Mouse (Mus musculus) cerebellum, postnatal 4 days (tissue): ENCODE data around the gene Pkp4.

Source experiments
- DNase-seq, 2 experiments: peaks; one replicate each; pipeline ENCODE4 v3.0.0; 2022; ENCODE audit warnings: low spot score in 2 of 2, mixed read lengths in 1 of 2

Pkp4 gene

GRCm38 (mm10) chr2:59184107-59185064, 23.7 kb downstream of the Pkp4 start:
- DNase-seq, result no peak

GRCm38 (mm10) chr2:59186122-59186521, 25.5 kb downstream of the Pkp4 start:
- no peak for DNase-seq

GRCm38 (mm10) chr2:59186966-59187365, 26.3 kb downstream of the Pkp4 start:
- DNase-seq, result no peak

- DNase-seq, result no peak
Observed at GRCm38 (mm10) chr2:59188306-59188705, 27.7 kb downstream of the Pkp4 start.

GRCm38 (mm10) chr2:59189661-59190185, 29.1 kb downstream of the Pkp4 start:
- DNase-seq, result no peak

GRCm38 (mm10) chr2:59190186-59190585, 29.5 kb downstream of the Pkp4 start:
- DNase-seq, result no peak

GRCm38 (mm10) chr2:59191466-59191865, 30.8 kb downstream of the Pkp4 start:
- DNase-seq, result peak in 1 of 2 experiments; percentile 54

- DNase-seq, result no peak
Observed at GRCm38 (mm10) chr2:59193117-59193516, 32.5 kb downstream of the Pkp4 start.

GRCm38 (mm10) chr2:59197156-59197555, 36.5 kb downstream of the Pkp4 start:
- no peak for DNase-seq

- DNase-seq, result no peak
Observed at GRCm38 (mm10) chr2:59199476-59199976, 38.9 kb downstream of the Pkp4 start.

- DNase-seq, result no peak
Observed at GRCm38 (mm10) chr2:59200511-59200910, 39.9 kb downstream of the Pkp4 start.

GRCm38 (mm10) chr2:59202930-59203329, 42.3 kb downstream of the Pkp4 start:
- no peak for DNase-seq

GRCm38 (mm10) chr2:59203627-59204425, 43.2 kb downstream of the Pkp4 start:
- DNase-seq, result no peak

- DNase-seq, result no peak
Observed at GRCm38 (mm10) chr2:59205092-59205491, 44.4 kb downstream of the Pkp4 start.

GRCm38 (mm10) chr2:59206190-59206589, 45.5 kb downstream of the Pkp4 start:
- DNase-seq, result no peak

- no peak for DNase-seq
Observed at GRCm38 (mm10) chr2:59207240-59207639, 46.6 kb downstream of the Pkp4 start.

- no peak for DNase-seq
Observed at GRCm38 (mm10) chr2:59207725-59208124, 47.1 kb downstream of the Pkp4 start.

- no peak for DNase-seq
Observed at GRCm38 (mm10) chr2:59208276-59208675, 47.6 kb downstream of the Pkp4 start.

GRCm38 (mm10) chr2:59211051-59211450, 50.4 kb downstream of the Pkp4 start:
- no peak for DNase-seq

GRCm38 (mm10) chr2:59212430-59212829, 51.8 kb downstream of the Pkp4 start:
- DNase-seq, result no peak

- no peak for DNase-seq
Observed at GRCm38 (mm10) chr2:59212846-59213245, 52.2 kb downstream of the Pkp4 start.

- no peak for DNase-seq
Observed at GRCm38 (mm10) chr2:59217931-59218330, 57.3 kb downstream of the Pkp4 start.
